Mouse (Mus musculus) hindbrain, embryonic 11.5 days (tissue): Measurements from ENCODE around the gene Nasp. TPM values are rescaled to one million over a fixed set of nuclear protein-coding genes. Genes with fewer than 3 reads are reported as not detected.
A peak's percentile ranks its signal among the peaks of the same experiment; 100 is the strongest.
"Not testable (repeated sequence)": the region's sequence is repeated elsewhere in the genome, so short reads cannot be mapped to it uniquely, and the experiment has no call there.

Experiments
- ATAC-seq: fragments of 200-750 bp; cut with Nextera tagmentation; 2 replicates; pipeline ENCODE4 v1.8.0; 2017; ENCODE audit warnings: mild to moderate bottlenecking, moderate TSS enrichment, moderate library complexity; ENCODE audit not compliant: low FRiP score
- DNase-seq: peaks from one replicate; pipeline ENCODE4 v3.0.0-alpha.2; 2015; ENCODE audit warnings: low spot score
- H3K27ac ChIP-seq: fragments of 300-500 bp; sonication (generic); 2 replicates; pipeline ENCODE4 v1.5.1; 2014; ENCODE audit warnings: mild to moderate bottlenecking, low read depth, low read length
- H3K27me3 ChIP-seq: fragments of 300-500 bp; sonication (generic); 2 replicates; pipeline ENCODE4 v1.6.1; 2014; ENCODE audit warnings: mild to moderate bottlenecking, low read length, moderate library complexity, mixed read lengths; ENCODE audit not compliant: control insufficient read depth, insufficient read depth
- H3K36me3 ChIP-seq: fragments of 300-500 bp; sonication (generic); 2 replicates; pipeline ENCODE4 v1.6.1; 2014; ENCODE audit warnings: mild to moderate bottlenecking, low read length, moderate library complexity, mixed read lengths; ENCODE audit not compliant: control insufficient read depth, insufficient read depth
- H3K4me1 ChIP-seq: fragments of 300-500 bp; sonication (generic); replicated peaks from 2 replicates; pipeline ENCODE4 v1.6.1; 2014; ENCODE audit warnings: low read length, mixed read lengths; ENCODE audit not compliant: control insufficient read depth, insufficient read depth
- H3K4me2 ChIP-seq: fragments of 300-500 bp; sonication (generic); replicated peaks from 2 replicates; pipeline ENCODE4 v1.6.1; 2014; ENCODE audit warnings: mild to moderate bottlenecking, low read depth, low read length
- H3K4me3 ChIP-seq: fragments of 300-500 bp; sonication (generic); 2 replicates; pipeline ENCODE4 v1.5.1; 2014; ENCODE audit warnings: low read depth, low read length
- H3K9ac ChIP-seq: fragments of 300-500 bp; sonication (generic); 2 replicates; pipeline ENCODE4 v1.6.1; 2014; ENCODE audit warnings: low read depth, low read length
- H3K9me3 ChIP-seq: fragments of 300-500 bp; sonication (generic); 2 replicates; pipeline ENCODE4 v1.6.1; 2016; ENCODE audit warnings: low read length; ENCODE audit not compliant: control insufficient read depth
- WGBS: fragments of 180-500 bp; shearing (Covaris S2); extraction: QIAGEN DNeasy Blood & Tissue Kit; methylation state at CpG from one replicate; pipeline ENCODE4 v1.1.7; 2014; 5-methylcytosine and 5-hydroxymethylcytosine counted together
- polyA plus RNA-seq: library from polyadenylated mRNA; unstranded; fragments of >200 nt; fragmentation: Nextera tagmentation; extraction: Ambion mirVana; gene quantifications from 2 replicates; pipeline ENCODE4 v1.2.1, GENCODE M21; 2014

Nasp gene
- polyA plus RNA-seq, 1 experiment from 2014 or later: 283 TPM

DNA sequence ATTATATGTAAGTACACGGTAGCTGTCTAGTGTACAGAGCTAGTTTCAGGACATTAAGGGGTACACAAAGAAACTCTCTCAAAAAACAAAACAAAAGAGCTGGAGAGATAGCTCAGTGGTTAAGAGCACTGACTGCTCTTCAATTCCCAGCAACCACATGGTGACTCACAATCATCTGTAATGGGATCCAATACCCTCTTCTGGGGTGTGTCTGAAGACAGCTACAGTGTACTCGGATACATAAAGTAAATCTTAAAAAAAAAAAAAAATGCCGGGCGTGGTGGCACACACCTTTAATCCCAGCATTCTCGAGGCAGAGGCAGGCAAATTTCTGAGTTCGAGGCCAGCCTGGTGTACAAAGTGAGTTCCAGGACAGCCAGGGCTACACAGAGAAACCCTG, 32.2 kb upstream of the Nasp start:
- H3K9ac ChIP-seq, H3K4me3 ChIP-seq, H3K4me2 ChIP-seq, H3K36me3 ChIP-seq, H3K27me3 ChIP-seq, H3K27ac ChIP-seq, H3K4me1 ChIP-seq, ATAC-seq, DNase-seq, H3K9me3 ChIP-seq: not testable (repeated sequence)
- whole genome bisulfite sequencing: 89% methylated on average over 6 of the region's 6 CpGs

DNA sequence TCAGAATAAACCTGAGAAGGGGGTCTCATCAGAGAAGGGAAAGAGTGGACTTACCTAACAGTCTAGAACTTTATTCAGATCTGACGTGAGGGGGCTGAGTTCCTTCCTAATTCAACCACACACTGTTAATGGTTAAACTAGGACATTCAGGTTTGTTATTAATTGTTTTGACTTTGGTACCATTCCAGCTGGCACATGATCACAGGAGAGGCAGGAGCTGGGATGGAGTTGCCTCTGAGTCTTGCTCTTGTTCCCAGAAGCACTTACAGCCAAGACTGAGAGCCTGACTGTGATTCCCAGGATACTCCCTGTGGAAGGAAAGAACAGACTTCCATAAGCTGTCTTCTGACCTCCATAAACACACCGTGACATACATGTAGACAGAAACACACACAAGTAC, 31.7 kb upstream of the Nasp start:
- Histone ChIP-seq H3K27ac (no peak overlapping the region), H3K27me3 (no peaks in the 10 kb centered on the region), H3K4me2 (no peak overlapping the region), H3K4me3 (no peak overlapping the region), H3K36me3 (no peaks in the 10 kb centered on the region), H3K9me3 (no peaks in the 10 kb centered on the region), H3K9ac (no peak overlapping the region), H3K4me1 (no peaks in the 10 kb centered on the region)
- WGBS: 85% methylated on average over 2 of the region's 2 CpGs
- DNase-seq: no peak
- ATAC-seq: no peak

GRCm38 (mm10) chr4:116657971-116658370, 30.2 kb upstream of the Nasp start:
- Histone ChIP-seq H3K27me3 (no peaks in the 10 kb centered on the region), H3K4me1 (no peaks in the 10 kb centered on the region), H3K4me3 (no peak overlapping the region), H3K9ac (no peak overlapping the region), H3K4me2 (no peak overlapping the region), H3K9me3 (no peaks in the 10 kb centered on the region), H3K36me3 (no peaks in the 10 kb centered on the region), H3K27ac (no peak overlapping the region)
- DNase-seq: no peak
- WGBS: 48% methylated on average over 3 of the region's 3 CpGs
- ATAC-seq: no peak

- 79% methylated on average over 3 of the region's 3 CpGs for WGBS
- Histone ChIP-seq H3K4me2 (no peak overlapping the region), H3K4me3 (no peak overlapping the region), H3K27me3 (no peaks in the 10 kb centered on the region), H3K4me1 (no peaks in the 10 kb centered on the region), H3K9me3 (no peaks in the 10 kb centered on the region), H3K36me3 (no peaks in the 10 kb centered on the region), H3K27ac (no peak overlapping the region), H3K9ac (no peak overlapping the region)
- no peak for DNase-seq
- no peak for ATAC-seq
These were observed 27.9 kb upstream of the Nasp start for GRCm38 (mm10) chr4:116655658-116656057.

DNA sequence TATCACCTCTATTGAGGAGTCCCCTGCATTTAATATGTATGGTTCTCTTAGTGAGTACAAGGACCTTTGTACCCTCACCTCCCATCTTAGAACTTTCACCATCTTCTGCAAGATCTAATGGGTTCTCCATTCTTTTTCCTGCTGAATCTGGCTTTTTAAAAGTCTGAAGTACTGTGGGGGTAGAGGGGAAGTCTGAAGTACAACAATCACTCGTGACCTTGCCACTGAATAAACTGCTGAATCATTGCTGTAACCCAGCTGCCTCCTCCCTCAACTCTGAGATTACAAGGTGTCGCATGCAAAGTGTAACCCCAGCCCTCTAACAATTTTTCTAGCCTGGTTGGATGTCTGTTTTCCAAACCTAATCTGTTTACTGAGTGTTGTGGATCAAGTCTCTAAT, 27.4 kb upstream of the Nasp start:
- H3K4me2 ChIP-seq: no peak overlapping the region
- H3K4me3 ChIP-seq: no peak overlapping the region
- WGBS: 80% methylated on average over 2 of the region's 2 CpGs
- H3K9me3 ChIP-seq: no peaks in the 10 kb centered on the region
- H3K27ac ChIP-seq: no peak overlapping the region
- H3K36me3 ChIP-seq: no peaks in the 10 kb centered on the region
- ATAC-seq: no peak
- no peaks in the 10 kb centered on the region for H3K27me3 ChIP-seq
- peaks cover 2% of the 10 kb centered on the region; the same call in 1 of the 2 replicates for H3K4me1 ChIP-seq
- H3K9ac ChIP-seq: no peak overlapping the region
- no peak for DNase-seq

- H3K4me1 ChIP-seq: peaks cover 3% of the 10 kb centered on the region; the same call in 1 of the 2 replicates
- ATAC-seq (no peak), DNase-seq (no peak)
- no peaks in the 10 kb centered on the region for H3K9me3 ChIP-seq
- WGBS: 90% methylated on average over 6 of the region's 6 CpGs
- H3K27ac ChIP-seq: no peak overlapping the region
- no peak overlapping the region for H3K9ac ChIP-seq
- no peaks in the 10 kb centered on the region for H3K36me3 ChIP-seq
- H3K4me2 ChIP-seq: no peak overlapping the region
- H3K4me3 ChIP-seq: no peak overlapping the region
- no peaks in the 10 kb centered on the region for H3K27me3 ChIP-seq
These were observed 25.5 kb upstream of the Nasp start for GRCm38 (mm10) chr4:116653228-116653627.

DNA sequence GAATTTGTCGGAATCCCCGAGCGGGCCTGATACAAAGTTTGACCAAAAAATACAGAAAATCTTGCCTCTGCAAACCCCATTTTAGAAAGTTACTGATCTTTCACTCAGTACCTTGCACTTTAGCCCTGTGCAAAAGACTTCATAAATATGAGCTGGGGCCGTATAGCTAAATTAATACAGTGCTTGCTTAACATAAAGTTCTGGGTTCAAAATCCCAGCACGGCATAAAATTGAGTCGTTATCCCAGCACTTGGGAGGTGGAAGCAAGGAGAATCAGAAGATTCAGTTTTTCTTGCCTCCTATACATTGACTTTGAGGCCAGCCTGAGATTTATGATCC, 24.0 kb upstream of the Nasp start:
- 11% methylated on average over 6 of the region's 6 CpGs for WGBS
- peaks cover 3% of the 10 kb centered on the region; the same call in 1 of the 2 replicates for H3K4me1 ChIP-seq
- H3K9me3 ChIP-seq: no peaks in the 10 kb centered on the region
- H3K27me3 ChIP-seq: no peaks in the 10 kb centered on the region
- H3K4me3 ChIP-seq: peak overlapping the region; percentile 98
- ATAC-seq: peak; percentile 53
- H3K27ac ChIP-seq: no peak overlapping the region
- H3K9ac ChIP-seq: peak overlapping the region; percentile 95
- DNase-seq: no peak
- peak overlapping the region; percentile 63 for H3K4me2 ChIP-seq
- H3K36me3 ChIP-seq: no peaks in the 10 kb centered on the region

DNA sequence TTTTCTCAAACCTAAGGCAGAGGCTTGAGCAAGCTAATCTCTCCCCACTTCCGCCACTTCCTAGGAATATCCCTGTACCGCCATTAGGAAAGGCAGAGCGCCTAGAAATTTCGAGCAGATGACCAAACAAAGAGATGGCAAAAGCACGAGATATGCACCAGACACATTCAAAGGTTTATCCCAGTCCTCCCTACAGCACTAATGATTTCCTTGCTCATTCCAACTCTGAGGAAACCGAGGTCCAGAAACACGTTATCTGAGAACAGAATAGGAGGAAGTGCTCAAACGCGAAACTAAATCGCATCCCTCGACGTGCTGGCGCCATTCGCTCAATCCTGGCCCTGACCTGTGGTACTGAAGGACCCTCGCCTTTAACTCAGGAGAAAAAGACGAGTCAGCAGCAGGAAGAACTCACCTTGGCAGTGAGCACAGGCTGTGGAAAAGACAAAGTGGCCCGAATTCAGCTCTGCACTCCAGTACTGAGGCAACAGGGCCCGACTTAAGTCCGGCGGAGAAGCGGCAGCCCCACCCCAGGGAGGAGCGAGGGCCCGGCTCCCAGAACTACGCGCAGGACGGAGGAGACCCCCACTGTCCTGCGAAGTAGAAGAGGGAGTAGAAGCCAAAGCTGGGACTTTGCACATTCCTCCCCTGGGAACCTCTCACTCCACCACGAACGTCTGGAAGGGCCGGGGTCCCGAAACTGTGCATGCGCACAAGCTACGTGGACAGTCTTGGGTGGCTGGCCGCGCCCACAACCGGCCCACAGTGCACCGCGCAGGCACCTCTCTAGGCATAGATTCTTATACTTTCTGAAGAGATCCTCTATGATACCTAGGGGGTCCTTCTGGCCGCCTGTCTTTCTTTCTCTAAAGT, 23.4 kb upstream of the Nasp start, which contains the start of gene Akr1a1:
Gene Akr1a1 (minus strand): TSS at position 757 of the 873 bp plus-strand sequence.
- DNase-seq (peak; percentile 94), ATAC-seq (peak; percentile 99)
- peak within 1 kb of the TSS; percentile 63 for H3K4me2 ChIP-seq
- peaks cover 3% of the 10 kb centered on the region; the same call in 1 of the 2 replicates for H3K4me1 ChIP-seq
- no peaks in the 10 kb centered on the region for H3K27me3 ChIP-seq
- H3K9ac ChIP-seq: peak within 1 kb of the TSS; percentile 95
- under 1% methylated on average over 39 of the region's 39 CpGs for WGBS
- peak within 1 kb of the TSS; percentile 72 for H3K27ac ChIP-seq
- no peaks in the 10 kb centered on the region for H3K36me3 ChIP-seq
- peak within 1 kb of the TSS; percentile 98 for H3K4me3 ChIP-seq
- H3K9me3 ChIP-seq: no peaks in the 10 kb centered on the region

- Histone ChIP-seq H3K4me2 (peak overlapping the region; percentile 63), H3K27ac (peak overlapping the region; percentile 72; the same call in 1 of the 2 replicates), H3K9ac (peak overlapping the region; percentile 95), H3K4me1 (peaks cover 3% of the 10 kb centered on the region; the same call in 1 of the 2 replicates), H3K27me3 (no peaks in the 10 kb centered on the region), H3K9me3 (no peaks in the 10 kb centered on the region), H3K36me3 (no peaks in the 10 kb centered on the region), H3K4me3 (peak overlapping the region; percentile 98)
- 47% methylated on average over 5 of the region's 5 CpGs for WGBS
- ATAC-seq: no peak
- no peak for DNase-seq
These were observed 22.6 kb upstream of the Nasp start for GRCm38 (mm10) chr4:116650365-116650764.
